Mouse (Mus musculus) testis, adult 2 months (tissue): ENCODE data around the gene Haus8. TPM values are rescaled to one million over a fixed set of nuclear protein-coding genes. Genes with fewer than 3 reads are reported as not detected.

Source experiments
- H3K27ac ChIP-seq: fragments of 200-500 bp; 2 replicates; pipeline ENCODE4 v1.5.1; 2012; ENCODE audit warnings: low read depth, low read length; ENCODE audit not compliant: control insufficient read depth, insufficient read depth
- H3K27me3 ChIP-seq: fragments of 200-500 bp; 2 replicates; pipeline ENCODE4 v1.6.1; 2012; ENCODE audit warnings: mild to moderate bottlenecking, low read length, moderate library complexity; ENCODE audit not compliant: control insufficient read depth, insufficient read depth
- H3K36me3 ChIP-seq: fragments of 200-500 bp; 2 replicates; pipeline ENCODE4 v1.6.1; 2012; ENCODE audit warnings: mild to moderate bottlenecking, low read length; ENCODE audit not compliant: control insufficient read depth, insufficient read depth
- H3K4me1 ChIP-seq: fragments of 200-500 bp; 2 replicates; pipeline ENCODE4 v1.6.1; 2012; ENCODE audit warnings: low read length; ENCODE audit not compliant: control insufficient read depth, insufficient read depth
- H3K4me3 ChIP-seq: fragments of 200-500 bp; 2 replicates; pipeline ENCODE4 v1.5.1; 2012; ENCODE audit warnings: low read depth, mild to moderate bottlenecking, low read length, moderate library complexity, mixed read lengths; ENCODE audit not compliant: control insufficient read depth
- CTCF ChIP-seq: fragments of 200-500 bp; IDR thresholded peaks from 2 replicates; pipeline ENCODE4 v1.5.1; 2012; ENCODE audit warnings: low read depth, mild to moderate bottlenecking, inconsistent platforms, low read length, moderate library complexity; ENCODE audit not compliant: control insufficient read depth, insufficient read depth, insufficient replicate concordance
- POLR2A ChIP-seq: fragments of 200-500 bp; IDR thresholded peaks from 2 replicates; pipeline ENCODE4 v1.6.1; 2012; ENCODE audit warnings: low read depth, mild to moderate bottlenecking, inconsistent platforms, low read length, moderate library complexity; ENCODE audit not compliant: control insufficient read depth
- polyA plus RNA-seq: library from polyadenylated mRNA; depleted of rRNA; stranded (reverse); fragments of >200 nt; gene quantifications from 2 replicates; pipeline ENCODE4 v1.2.3, GENCODE M21; 2012

The Haus8 gene
- polyA plus RNA-seq, 1 experiment: 4.1 TPM

DNA sequence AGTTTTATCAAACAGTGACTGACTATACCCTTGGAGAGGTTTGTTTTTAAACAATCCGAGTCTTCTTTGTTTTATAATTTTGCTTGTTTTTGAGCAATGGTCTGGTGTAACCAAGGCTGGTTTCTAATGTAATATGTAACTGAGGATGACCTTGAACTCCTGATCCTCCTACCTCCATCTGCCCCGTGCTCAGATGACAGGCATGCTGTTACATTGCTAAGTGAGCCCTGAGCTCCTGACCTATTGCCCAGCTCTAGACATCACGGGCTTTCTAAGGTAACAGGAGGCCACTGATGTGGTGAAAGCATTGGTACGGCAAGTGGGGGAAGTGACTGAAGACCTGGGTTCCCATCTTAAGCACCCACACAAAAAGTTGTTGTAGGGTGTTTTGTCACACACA, 35.2 kb upstream of the Haus8 start:
- no peak for TF ChIP-seq POLR2A
- no peak for TF ChIP-seq CTCF
- Histone ChIP-seq H3K36me3 (no peaks in the 10 kb centered on the region), H3K4me1 (no peaks in the 10 kb centered on the region; the same call in 1 of the 2 replicates), H3K27ac (no peak overlapping the region), H3K27me3 (no peaks in the 10 kb centered on the region), H3K4me3 (no peak overlapping the region)

DNA sequence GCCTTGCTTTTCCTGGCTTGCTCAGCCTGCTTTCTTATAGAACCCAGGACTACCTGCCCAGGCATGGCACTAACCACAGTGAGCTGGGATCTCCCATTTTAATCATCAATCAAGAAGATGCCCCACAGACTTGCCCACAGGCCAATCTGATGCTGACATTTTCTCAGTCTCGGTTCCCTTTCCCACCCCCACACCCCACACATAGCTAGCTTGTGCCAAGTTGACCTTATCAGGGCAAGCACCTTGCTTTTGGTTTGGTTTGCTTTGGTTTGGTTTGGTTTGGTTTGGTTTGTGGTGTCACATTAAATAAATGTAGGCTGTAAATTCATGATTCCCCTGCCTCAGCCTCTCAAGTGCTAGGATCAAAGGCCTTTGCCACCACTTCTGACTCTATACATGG, 34.6 kb upstream of the Haus8 start:
- no peaks in the 10 kb centered on the region; the same call in 1 of the 2 replicates for H3K4me1 ChIP-seq
- H3K36me3 ChIP-seq: no peaks in the 10 kb centered on the region
- H3K27me3 ChIP-seq: no peaks in the 10 kb centered on the region
- TF ChIP-seq POLR2A: no peak
- no peak for TF ChIP-seq CTCF
- no peak overlapping the region for H3K27ac ChIP-seq
- H3K4me3 ChIP-seq: no peak overlapping the region

DNA sequence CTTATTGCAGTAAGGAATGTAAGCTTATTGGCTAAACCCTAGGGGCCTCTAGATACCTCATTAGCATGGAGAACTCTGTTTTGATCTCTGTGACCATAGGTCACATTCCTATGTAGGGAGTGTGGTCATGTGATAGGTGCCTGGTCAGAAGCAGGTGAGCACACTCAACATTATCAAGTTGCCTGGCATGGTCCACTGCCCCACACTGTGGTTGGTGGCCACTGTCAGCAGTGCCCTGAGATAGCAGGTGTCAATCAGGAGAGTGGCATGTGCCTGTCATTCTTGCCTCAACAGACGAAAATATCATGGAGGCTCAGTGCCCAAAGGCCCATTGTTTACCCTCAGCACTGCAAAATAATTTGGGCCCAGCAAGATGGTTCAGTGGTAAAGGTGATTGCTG, 33.3 kb upstream of the Haus8 start:
- no peaks in the 10 kb centered on the region for H3K36me3 ChIP-seq
- no peaks in the 10 kb centered on the region; the same call in 1 of the 2 replicates for H3K4me1 ChIP-seq
- H3K27me3 ChIP-seq: no peaks in the 10 kb centered on the region
- H3K27ac ChIP-seq: no peak overlapping the region
- no peak for TF ChIP-seq CTCF
- no peak for TF ChIP-seq POLR2A
- no peak overlapping the region for H3K4me3 ChIP-seq

DNA sequence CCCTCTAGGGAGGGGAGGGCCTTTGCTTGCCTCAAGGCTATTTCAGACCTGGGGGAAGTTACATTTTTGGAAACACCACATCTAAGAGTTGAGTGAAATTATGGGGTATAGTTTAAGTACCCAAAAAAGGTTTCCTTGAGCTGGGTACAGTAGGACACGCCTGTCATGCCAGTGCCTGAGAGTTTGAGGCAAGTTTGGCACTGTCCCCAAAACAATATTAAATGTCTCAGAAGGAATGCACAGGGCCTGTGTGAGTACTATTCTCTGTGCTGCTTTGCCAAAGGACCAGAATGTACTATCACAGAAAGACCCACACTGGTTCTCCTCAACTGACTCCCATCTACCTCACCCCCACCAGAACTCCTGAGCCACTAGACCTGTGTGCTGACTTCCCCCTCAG, 30.9 kb upstream of the Haus8 start:
- no peaks in the 10 kb centered on the region for H3K27me3 ChIP-seq
- no peak for TF ChIP-seq CTCF
- no peak for TF ChIP-seq POLR2A
- H3K4me1 ChIP-seq: no peaks in the 10 kb centered on the region
- no peak overlapping the region for H3K4me3 ChIP-seq
- H3K36me3 ChIP-seq: no peaks in the 10 kb centered on the region
- H3K27ac ChIP-seq: no peak overlapping the region

DNA sequence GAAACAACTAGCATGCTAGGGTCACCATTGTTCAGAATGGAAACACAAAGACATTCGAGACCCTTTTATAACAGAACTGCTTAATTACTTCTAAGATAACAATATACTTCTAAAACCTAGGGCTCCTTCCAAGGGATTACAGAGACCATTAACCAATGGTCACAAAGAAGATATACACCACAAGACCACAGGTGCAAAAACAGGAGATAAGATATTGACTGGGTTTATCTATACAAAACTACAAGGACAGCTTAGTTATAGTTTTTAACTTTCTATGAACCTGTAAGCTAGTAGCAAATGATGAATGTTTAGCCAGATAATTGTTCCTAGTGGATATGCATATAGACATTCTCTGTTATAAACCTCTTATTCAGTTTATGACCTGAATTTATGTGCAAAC, 30.1 kb upstream of the Haus8 start:
- Histone ChIP-seq H3K4me1 (no peaks in the 10 kb centered on the region), H3K36me3 (no peaks in the 10 kb centered on the region), H3K4me3 (no peak overlapping the region), H3K27me3 (no peaks in the 10 kb centered on the region), H3K27ac (no peak overlapping the region)
- TF ChIP-seq CTCF (no peak), POLR2A (no peak)

DNA sequence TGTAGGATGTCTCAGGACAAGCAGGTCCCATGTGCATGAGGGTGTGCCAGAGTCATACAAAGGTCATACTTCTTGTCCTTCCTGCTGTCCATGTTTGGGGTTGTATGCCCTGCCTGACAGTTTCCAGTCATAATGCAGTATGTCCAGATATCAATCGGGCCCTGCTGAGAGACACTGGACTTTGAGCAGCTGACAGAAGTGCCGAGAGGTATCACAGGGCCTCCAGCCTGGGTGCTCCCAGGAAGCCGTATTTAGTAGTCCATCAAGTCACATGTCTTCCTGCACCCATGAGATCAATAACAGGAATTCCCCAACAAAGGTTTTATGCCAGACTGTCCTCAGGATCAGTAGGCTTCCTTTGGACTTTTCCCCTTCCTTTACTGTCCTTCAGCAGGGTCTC, 27.0 kb upstream of the Haus8 start:
- no peaks in the 10 kb centered on the region for H3K36me3 ChIP-seq
- H3K4me1 ChIP-seq: no peaks in the 10 kb centered on the region
- H3K27me3 ChIP-seq: no peaks in the 10 kb centered on the region
- TF ChIP-seq CTCF (no peak), POLR2A (no peak)
- no peak overlapping the region for H3K27ac ChIP-seq
- no peak overlapping the region for H3K4me3 ChIP-seq

DNA sequence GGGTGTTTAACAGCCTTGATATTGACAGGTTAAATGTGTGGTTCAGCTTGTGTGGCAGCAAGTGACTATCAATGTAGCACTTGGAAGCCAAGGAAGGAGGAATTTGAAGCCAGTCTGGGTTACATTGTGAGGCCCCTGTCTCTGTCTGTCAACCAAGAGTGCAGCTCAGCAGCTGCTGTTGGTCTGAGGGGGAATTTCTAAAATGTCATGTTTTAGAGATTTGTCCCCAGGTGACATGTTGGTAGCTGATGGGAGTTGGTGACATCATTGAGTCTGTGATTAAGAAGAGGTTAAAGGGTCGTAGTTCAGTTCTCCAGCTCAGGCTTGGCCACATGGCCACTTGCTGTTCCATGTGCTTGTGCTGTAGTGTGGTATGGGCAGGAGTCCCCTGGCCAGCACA, 24.7 kb upstream of the Haus8 start:
- TF ChIP-seq CTCF (no peak), POLR2A (no peak)
- Histone ChIP-seq H3K36me3 (no peaks in the 10 kb centered on the region), H3K4me3 (no peak overlapping the region), H3K27ac (no peak overlapping the region), H3K27me3 (no peaks in the 10 kb centered on the region), H3K4me1 (no peaks in the 10 kb centered on the region)

DNA sequence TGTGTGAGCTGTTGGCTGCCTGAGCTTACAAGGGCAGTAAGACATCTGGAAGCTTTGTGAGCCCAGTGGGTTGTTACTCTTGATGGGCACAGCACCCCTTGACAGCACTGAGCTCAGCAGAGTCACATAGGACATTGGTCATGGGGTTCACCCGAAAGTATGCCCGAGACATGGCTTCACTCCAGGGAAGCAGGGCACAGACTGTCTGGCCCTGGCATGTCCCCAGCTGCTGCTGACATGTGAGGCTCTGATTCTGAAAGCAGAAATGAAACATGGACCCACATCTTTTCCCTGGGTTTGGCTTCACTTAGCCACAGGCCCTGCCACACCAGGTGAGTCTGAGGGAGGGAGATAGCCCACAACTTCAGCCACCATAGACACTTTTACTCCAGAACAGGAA, 24.1 kb upstream of the Haus8 start:
- no peaks in the 10 kb centered on the region for H3K27me3 ChIP-seq
- TF ChIP-seq POLR2A: no peak
- TF ChIP-seq CTCF: no peak
- H3K27ac ChIP-seq: 0 out of 2 replicates have a peak overlapping the region, but pooled peaks have one; percentile 4
- H3K4me1 ChIP-seq: no peaks in the 10 kb centered on the region
- no peaks in the 10 kb centered on the region for H3K36me3 ChIP-seq
- H3K4me3 ChIP-seq: no peak overlapping the region
